Mouse (Mus musculus): ENCODE measurements around the gene Fgd4. TPM values are rescaled to one million over a fixed set of nuclear protein-coding genes. Genes with fewer than 3 reads are reported as not detected.

Fgd4 gene
- total RNA-seq (2017): 60.9 and 72.7 TPM in 2 replicates

- no peak for ATAC-seq (ENCODE audit: extremely low read depth, insufficient number of reproducible peaks, low FRiP score, poor library complexity, severe bottlenecking)
Measured at GRCm38 (mm10) chr16:16600461-16600860, at the start of gene Fgd4. Gene Fgd4 (minus strand): TSS chr16:16600549.

- ATAC-seq (ENCODE audit: extremely low read depth, insufficient number of reproducible peaks, low FRiP score, poor library complexity, severe bottlenecking): no peak
Measured at GRCm38 (mm10) chr16:16645148-16645547, 44.8 kb upstream of the Fgd4 start.

GRCm38 (mm10) chr16:16633730-16634129 is 33.4 kb upstream of the Fgd4 start:
- ATAC-seq (ENCODE audit: extremely low read depth, insufficient number of reproducible peaks, low FRiP score, poor library complexity, severe bottlenecking): no peak

GRCm38 (mm10) chr16:16599586-16600401 is 555 bp downstream of the Fgd4 start:
- ATAC-seq (ENCODE audit: extremely low read depth, insufficient number of reproducible peaks, low FRiP score, poor library complexity, severe bottlenecking): no peak

- ATAC-seq (ENCODE audit: extremely low read depth, insufficient number of reproducible peaks, low FRiP score, poor library complexity, severe bottlenecking): no peak
Measured at GRCm38 (mm10) chr16:16596582-16596981, 3.8 kb downstream of the Fgd4 start.

- ATAC-seq (ENCODE audit: extremely low read depth, insufficient number of reproducible peaks, low FRiP score, poor library complexity, severe bottlenecking): no peak
Measured at GRCm38 (mm10) chr16:16592622-16593021, 7.7 kb downstream of the Fgd4 start.

GRCm38 (mm10) chr16:16584409-16585032 is 15.8 kb downstream of the Fgd4 start:
- peak; percentile 64; the same call in 1 of the 2 replicates for ATAC-seq (ENCODE audit: extremely low read depth, insufficient number of reproducible peaks, low FRiP score, poor library complexity, severe bottlenecking)

GRCm38 (mm10) chr16:16576556-16576955 is 23.8 kb downstream of the Fgd4 start:
- ATAC-seq (ENCODE audit: extremely low read depth, insufficient number of reproducible peaks, low FRiP score, poor library complexity, severe bottlenecking): no peak

GRCm38 (mm10) chr16:16574508-16574907 is 25.8 kb downstream of the Fgd4 start:
- ATAC-seq (ENCODE audit: extremely low read depth, insufficient number of reproducible peaks, low FRiP score, poor library complexity, severe bottlenecking): no peak

GRCm38 (mm10) chr16:16573167-16573566 is 27.2 kb downstream of the Fgd4 start:
- ATAC-seq (ENCODE audit: extremely low read depth, insufficient number of reproducible peaks, low FRiP score, poor library complexity, severe bottlenecking): no peak

- ATAC-seq (ENCODE audit: extremely low read depth, insufficient number of reproducible peaks, low FRiP score, poor library complexity, severe bottlenecking): peak; percentile 82; the same call in 1 of the 2 replicates
Measured at GRCm38 (mm10) chr16:16571356-16571755, 29.0 kb downstream of the Fgd4 start.

- no peak for ATAC-seq (ENCODE audit: extremely low read depth, insufficient number of reproducible peaks, low FRiP score, poor library complexity, severe bottlenecking)
Measured at GRCm38 (mm10) chr16:16566786-16567185, 33.6 kb downstream of the Fgd4 start.

GRCm38 (mm10) chr16:16566215-16566614 is 34.1 kb downstream of the Fgd4 start:
- no peak for ATAC-seq (ENCODE audit: extremely low read depth, insufficient number of reproducible peaks, low FRiP score, poor library complexity, severe bottlenecking)

GRCm38 (mm10) chr16:16565786-16566185 is 34.6 kb downstream of the Fgd4 start:
- no peak for ATAC-seq (ENCODE audit: extremely low read depth, insufficient number of reproducible peaks, low FRiP score, poor library complexity, severe bottlenecking)

- no peak for ATAC-seq (ENCODE audit: extremely low read depth, insufficient number of reproducible peaks, low FRiP score, poor library complexity, severe bottlenecking)
Measured at GRCm38 (mm10) chr16:16560718-16561117, 39.6 kb downstream of the Fgd4 start.

GRCm38 (mm10) chr16:16559878-16560531 is 40.3 kb downstream of the Fgd4 start:
- no peak for ATAC-seq (ENCODE audit: extremely low read depth, insufficient number of reproducible peaks, low FRiP score, poor library complexity, severe bottlenecking)

GRCm38 (mm10) chr16:16559016-16559877 is 41.1 kb downstream of the Fgd4 start:
- ATAC-seq (ENCODE audit: extremely low read depth, insufficient number of reproducible peaks, low FRiP score, poor library complexity, severe bottlenecking): no peak

- no peak for ATAC-seq (ENCODE audit: extremely low read depth, insufficient number of reproducible peaks, low FRiP score, poor library complexity, severe bottlenecking)
Measured at GRCm38 (mm10) chr16:16557738-16558137, 42.6 kb downstream of the Fgd4 start.

- no peak for ATAC-seq (ENCODE audit: extremely low read depth, insufficient number of reproducible peaks, low FRiP score, poor library complexity, severe bottlenecking)
Measured at GRCm38 (mm10) chr16:16554098-16554497, 46.3 kb downstream of the Fgd4 start.

Measured in neutrophil, adult 5-6 weeks (primary cell).